Mouse (Mus musculus) stomach, postnatal 0 days (tissue): ENCODE results near the gene Havcr1. TPM values are rescaled to one million over a fixed set of nuclear protein-coding genes. Genes with fewer than 3 reads are reported as not detected.

Source experiments
- ATAC-seq: fragments of 200-750 bp; cut with Nextera tagmentation; 2 replicates; pipeline ENCODE4 v1.8.0; 2017; ENCODE audit not compliant: low FRiP score, low TSS enrichment
- DNase-seq: peaks from one replicate; pipeline ENCODE4 v3.0.0-alpha.2; 2016; ENCODE audit warnings: low spot score
- H3K27ac ChIP-seq: fragments of 300-500 bp; sonication (generic); replicated peaks from 2 replicates; pipeline ENCODE4 v1.5.1; 2014; ENCODE audit warnings: mild to moderate bottlenecking, control low read depth
- H3K27me3 ChIP-seq: fragments of 300-500 bp; sonication (generic); 2 replicates; pipeline ENCODE4 v1.6.1; 2014; ENCODE audit warnings: low read length; ENCODE audit not compliant: control insufficient read depth, insufficient read depth
- H3K36me3 ChIP-seq: fragments of 300-500 bp; sonication (generic); 2 replicates; pipeline ENCODE4 v1.6.1; 2014; ENCODE audit warnings: low read length, mixed read lengths; ENCODE audit not compliant: control insufficient read depth, insufficient read depth
- H3K4me1 ChIP-seq: fragments of 300-500 bp; sonication (generic); replicated peaks from 2 replicates; pipeline ENCODE4 v1.6.1; 2014; ENCODE audit warnings: antibody characterized with exemption; ENCODE audit not compliant: control insufficient read depth, insufficient read depth
- H3K4me2 ChIP-seq: fragments of 300-500 bp; sonication (generic); replicated peaks from 2 replicates; pipeline ENCODE4 v1.6.1; 2014; ENCODE audit warnings: low read depth, mild to moderate bottlenecking, control low read depth, moderate library complexity
- H3K4me3 ChIP-seq: fragments of 300-500 bp; sonication (generic); 2 replicates; pipeline ENCODE4 v1.5.1; 2014; ENCODE audit warnings: low read depth, low read length, control low read depth
- H3K9ac ChIP-seq: fragments of 300-500 bp; sonication (generic); 2 replicates; pipeline ENCODE4 v1.6.1; 2014; ENCODE audit warnings: mild to moderate bottlenecking, low read length, control low read depth, mixed read lengths
- H3K9me3 ChIP-seq: fragments of 300-500 bp; sonication (generic); 2 replicates; pipeline ENCODE4 v1.6.1; 2016; ENCODE audit warnings: low read length; ENCODE audit not compliant: control insufficient read depth
- CTCF ChIP-seq: IDR thresholded peaks from 2 replicates; pipeline ENCODE4 v1.5.1; 2016; ENCODE audit warnings: antibody characterized with exemption, low read depth, mild to moderate bottlenecking, moderate library complexity
- EP300 ChIP-seq: optimal IDR thresholded peaks from 2 replicates; pipeline ENCODE3; 2016; ENCODE audit warnings: antibody characterized with exemption
- WGBS: fragments of 180-500 bp; shearing (Covaris S2); extraction: QIAGEN DNeasy Blood & Tissue Kit; methylation state at CpG from one replicate; pipeline ENCODE4 v1.1.7; 2014; 5-methylcytosine and 5-hydroxymethylcytosine counted together
- polyA plus RNA-seq: library from polyadenylated mRNA; unstranded; fragments of >200 nt; fragmentation: Nextera tagmentation; extraction: Ambion mirVana; gene quantifications from 2 replicates; pipeline ENCODE4 v1.2.1, GENCODE M21; 2015

Havcr1 gene
- polyA plus RNA-seq, 1 experiment from 2014 or later: not detected

GRCm38 (mm10) chr11:46804440-46804839, 69.6 kb downstream of the Havcr1 start:
- WGBS: 66% methylated on average over 2 of the region's 2 CpGs
- Histone ChIP-seq H3K36me3 (no peaks in the 10 kb centered on the region), H3K27me3 (no peaks in the 10 kb centered on the region), H3K9me3 (no peaks in the 10 kb centered on the region), H3K27ac (no peak overlapping the region), H3K9ac (no peak overlapping the region), H3K4me1 (no peaks in the 10 kb centered on the region), H3K4me3 (no peak overlapping the region), H3K4me2 (no peak overlapping the region)
- TF ChIP-seq CTCF (no peak), EP300 (no peak)
- ATAC-seq: no peak
- DNase-seq: no peak

- no peaks in the 10 kb centered on the region for H3K27me3 ChIP-seq
These were observed 75.6 kb downstream of the Havcr1 start, which contains the start of gene Timd4 for GRCm38 (mm10) chr11:46810511-46810910. Gene Timd4 (plus strand): TSS chr11:46810800.

GRCm38 (mm10) chr11:46817692-46818091, 82.8 kb downstream of the Havcr1 start:
- ATAC-seq: no peak
- WGBS: 85% methylated on average over 5 of the region's 5 CpGs
- no peaks in the 10 kb centered on the region for H3K4me1 ChIP-seq
- no peak overlapping the region for H3K4me2 ChIP-seq
- no peaks in the 10 kb centered on the region for H3K36me3 ChIP-seq
- H3K9me3 ChIP-seq: no peaks in the 10 kb centered on the region
- H3K27me3 ChIP-seq: no peaks in the 10 kb centered on the region
- no peak overlapping the region for H3K4me3 ChIP-seq
- H3K9ac ChIP-seq: no peak overlapping the region
- no peak for DNase-seq
- TF ChIP-seq CTCF (no peak), EP300 (no peak)
- no peak overlapping the region for H3K27ac ChIP-seq

More at GRCm38 (mm10) chr11:46810511-46810910, 75.6 kb downstream of the Havcr1 start, which contains the start of gene Timd4:
- Histone ChIP-seq H3K9ac (no peak within 1 kb of the TSS), H3K4me1 (no peaks in the 10 kb centered on the region), H3K4me2 (no peak within 1 kb of the TSS), H3K36me3 (no peaks in the 10 kb centered on the region), H3K4me3 (no peak within 1 kb of the TSS), H3K27ac (no peak within 1 kb of the TSS), H3K9me3 (no peaks in the 10 kb centered on the region)
- WGBS: 77% methylated on average over 5 of the region's 5 CpGs
- TF ChIP-seq CTCF: no peak
- no peak for TF ChIP-seq EP300
- DNase-seq (no peak), ATAC-seq (no peak)

- no peaks in the 10 kb centered on the region for H3K36me3 ChIP-seq
- no peak overlapping the region for H3K4me2 ChIP-seq
- no peak overlapping the region for H3K9ac ChIP-seq
- no peak overlapping the region for H3K4me3 ChIP-seq
- H3K9me3 ChIP-seq: no peaks in the 10 kb centered on the region
- DNase-seq (no peak), ATAC-seq (no peak)
- H3K27me3 ChIP-seq: no peaks in the 10 kb centered on the region
- no peaks in the 10 kb centered on the region for H3K4me1 ChIP-seq
- WGBS: 37% methylated on average over 4 of the region's 4 CpGs
- TF ChIP-seq CTCF: no peak
- TF ChIP-seq EP300: no peak
- H3K27ac ChIP-seq: no peak overlapping the region
These were observed 85.0 kb downstream of the Havcr1 start for GRCm38 (mm10) chr11:46819930-46820329.

Other genes starting within 250 kb of the Havcr1 start
- not detected in 2 replicates for gene Gm12169, start 210.9 kb upstream of the Havcr1 start, polyA plus RNA-seq
- not detected in 2 replicates for gene BC053393, start 163.5 kb upstream of the Havcr1 start, polyA plus RNA-seq
- gene Dppa1, start 105.8 kb upstream of the Havcr1 start, polyA plus RNA-seq: not detected in 2 replicates
- 0.17 TPM in 1 of 2 replicates, not detected in the other for gene Timd2, start 28.0 kb upstream of the Havcr1 start, polyA plus RNA-seq
- gene Timd4, start 75.7 kb downstream of the Havcr1 start, polyA plus RNA-seq: 0.16 and 0.31 TPM in 2 replicates